Mouse (Mus musculus): ENCODE data around the gene Inpp4a. TPM values are rescaled to one million over a fixed set of nuclear protein-coding genes. Genes with fewer than 3 reads are reported as not detected.

The Inpp4a gene
- polyA plus RNA-seq, 1 experiment from 2014 or later: 12.8 TPM

DNA sequence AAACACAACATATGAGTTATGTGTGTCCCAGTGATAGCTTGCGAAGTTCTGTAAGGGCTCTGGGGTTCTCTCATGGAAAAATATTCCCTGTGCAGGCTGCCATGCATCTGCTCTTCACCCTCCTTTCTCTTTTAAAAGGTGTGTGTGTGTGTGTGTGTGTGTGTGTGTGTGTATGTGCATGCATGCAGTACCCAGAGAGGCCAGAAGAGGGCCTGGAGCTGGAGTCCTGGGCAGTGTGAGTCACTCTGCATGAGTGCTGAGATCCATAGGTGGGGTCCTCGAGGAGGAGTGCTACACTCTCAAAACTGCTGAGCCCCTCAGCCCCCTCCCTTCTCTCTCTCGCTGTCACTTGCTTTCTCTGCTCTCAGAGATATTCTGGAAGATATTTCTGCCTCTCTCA, 29.5 kb downstream of the Inpp4a start:
- H3K27ac ChIP-seq: no peak overlapping the region
- H3K4me2 ChIP-seq (replicated peaks): no peak overlapping the region
- no peaks in the 10 kb centered on the region for H3K36me3 ChIP-seq
- 75% methylated on average over 3 of the region's 3 CpGs for WGBS
- H3K4me3 ChIP-seq (replicated peaks): no peak overlapping the region
- H3K27me3 ChIP-seq (replicated peaks): no peaks in the 10 kb centered on the region
- no peaks in the 10 kb centered on the region for H3K9me3 ChIP-seq
- ATAC-seq: no peak
- 0 out of 2 replicates have a peak, but pooled peaks cover 4% of the 10 kb centered on the region for H3K4me1 ChIP-seq (replicated peaks)
- H3K9ac ChIP-seq: no peak overlapping the region

DNA sequence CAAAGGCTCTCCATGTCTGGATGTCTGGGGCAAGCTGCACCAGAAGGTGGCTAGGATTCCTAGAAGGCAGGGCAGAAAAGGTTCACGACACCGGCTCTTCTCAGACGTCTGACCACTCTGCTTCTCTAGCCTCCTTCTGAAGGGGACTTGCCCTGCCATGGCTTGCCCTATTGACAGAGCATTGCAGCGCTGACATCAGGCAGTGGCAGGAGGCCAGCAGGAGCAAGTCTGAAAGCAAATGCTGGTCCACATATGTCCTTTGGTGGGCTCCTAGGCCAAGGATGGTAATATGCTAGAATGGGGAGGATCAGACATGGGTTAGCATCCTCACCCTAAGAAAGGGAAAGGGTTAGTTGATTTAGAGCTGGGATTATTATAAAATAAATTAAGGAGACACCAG, 30.2 kb downstream of the Inpp4a start:
- Histone ChIP-seq H3K4me3 (replicated peaks) (no peak overlapping the region), H3K27ac (no peak overlapping the region), H3K4me2 (replicated peaks) (no peak overlapping the region), H3K9ac (no peak overlapping the region), H3K36me3 (no peaks in the 10 kb centered on the region), H3K9me3 (no peaks in the 10 kb centered on the region), H3K4me1 (replicated peaks) (no peaks in the 10 kb centered on the region), H3K27me3 (replicated peaks) (no peaks in the 10 kb centered on the region)
- 90% methylated on average over 4 of the region's 4 CpGs for WGBS
- no peak for ATAC-seq

- 68% methylated on average over 3 of the region's 3 CpGs for WGBS
- H3K9me3 ChIP-seq: no peaks in the 10 kb centered on the region
- no peak overlapping the region for H3K4me2 ChIP-seq (replicated peaks)
- ATAC-seq: no peak
- H3K27me3 ChIP-seq (replicated peaks): no peaks in the 10 kb centered on the region
- no peaks in the 10 kb centered on the region for H3K4me1 ChIP-seq (replicated peaks)
- H3K36me3 ChIP-seq: no peaks in the 10 kb centered on the region
- no peak overlapping the region for H3K9ac ChIP-seq
- no peak overlapping the region for H3K27ac ChIP-seq
- no peak overlapping the region for H3K4me3 ChIP-seq (replicated peaks)
Measured at GRCm38 (mm10) chr1:37332756-37333155, 33.1 kb downstream of the Inpp4a start.

- H3K4me2 ChIP-seq (replicated peaks): no peak overlapping the region
- H3K9ac ChIP-seq: no peak overlapping the region
- ATAC-seq: peak; percentile 69
- no peaks in the 10 kb centered on the region for H3K9me3 ChIP-seq
- no peaks in the 10 kb centered on the region for H3K27me3 ChIP-seq (replicated peaks)
- no peaks in the 10 kb centered on the region for H3K4me1 ChIP-seq (replicated peaks)
- 75% methylated on average over 4 of the region's 4 CpGs for WGBS
- H3K36me3 ChIP-seq: no peaks in the 10 kb centered on the region
- H3K27ac ChIP-seq: no peak overlapping the region
- no peak overlapping the region for H3K4me3 ChIP-seq (replicated peaks)
Measured at GRCm38 (mm10) chr1:37333741-37334440, 34.2 kb downstream of the Inpp4a start.

DNA sequence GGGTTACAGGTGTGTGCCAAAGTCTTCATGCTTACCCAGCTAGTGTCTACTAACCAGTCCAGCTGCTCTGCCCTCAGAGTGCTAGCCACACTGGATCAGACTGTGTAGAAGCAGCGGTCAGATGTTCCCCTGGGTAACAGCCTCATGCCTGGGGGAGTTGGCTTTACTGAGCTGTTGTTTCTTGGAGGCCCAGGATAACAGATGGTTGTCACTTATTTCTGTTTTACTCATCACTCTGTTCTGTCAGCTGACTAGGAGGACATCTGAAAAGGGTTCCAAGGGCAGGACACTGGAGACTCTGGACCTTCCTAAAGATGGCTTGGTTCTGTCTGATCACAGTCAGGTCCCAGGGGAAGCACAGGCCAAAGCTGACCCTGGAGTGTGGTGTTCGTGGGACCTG, 36.4 kb downstream of the Inpp4a start:
- no peaks in the 10 kb centered on the region for H3K4me1 ChIP-seq (replicated peaks)
- 88% methylated on average over 2 of the region's 2 CpGs for WGBS
- ATAC-seq: no peak
- no peak overlapping the region for H3K4me2 ChIP-seq (replicated peaks)
- no peaks in the 10 kb centered on the region for H3K36me3 ChIP-seq
- no peaks in the 10 kb centered on the region for H3K27me3 ChIP-seq (replicated peaks)
- no peak overlapping the region for H3K27ac ChIP-seq
- no peak overlapping the region for H3K9ac ChIP-seq
- H3K4me3 ChIP-seq (replicated peaks): no peak overlapping the region
- no peaks in the 10 kb centered on the region for H3K9me3 ChIP-seq

- H3K27ac ChIP-seq: no peak overlapping the region
- WGBS: 60% methylated on average over 2 of the region's 2 CpGs
Measured at GRCm38 (mm10) chr1:37336794-37337193, 37.1 kb downstream of the Inpp4a start.

GRCm38 (mm10) chr1:37337273-37337672, 37.6 kb downstream of the Inpp4a start:
- no peak overlapping the region for H3K4me2 ChIP-seq (replicated peaks)
- H3K9me3 ChIP-seq: no peaks in the 10 kb centered on the region
- no peaks in the 10 kb centered on the region for H3K27me3 ChIP-seq (replicated peaks)
- H3K4me3 ChIP-seq (replicated peaks): no peak overlapping the region
- no peak for ATAC-seq
- no peaks in the 10 kb centered on the region for H3K36me3 ChIP-seq
- no peak overlapping the region for H3K27ac ChIP-seq
- 71% methylated on average over 9 of the region's 9 CpGs for WGBS
- 0 out of 2 replicates have a peak, but pooled peaks cover 3% of the 10 kb centered on the region for H3K4me1 ChIP-seq (replicated peaks)
- no peak overlapping the region for H3K9ac ChIP-seq

More at GRCm38 (mm10) chr1:37336794-37337193, 37.1 kb downstream of the Inpp4a start:
- Histone ChIP-seq H3K36me3 (no peaks in the 10 kb centered on the region), H3K27me3 (replicated peaks) (no peaks in the 10 kb centered on the region), H3K9me3 (no peaks in the 10 kb centered on the region), H3K9ac (no peak overlapping the region), H3K4me3 (replicated peaks) (no peak overlapping the region), H3K4me2 (replicated peaks) (no peak overlapping the region), H3K4me1 (replicated peaks) (0 out of 2 replicates have a peak, but pooled peaks cover 3% of the 10 kb centered on the region)
- ATAC-seq: no peak

GRCm38 (mm10) chr1:37339144-37339543, 39.5 kb downstream of the Inpp4a start:
- no peak overlapping the region for H3K9ac ChIP-seq
- no peak for ATAC-seq
- H3K9me3 ChIP-seq: no peaks in the 10 kb centered on the region
- no peak overlapping the region for H3K4me3 ChIP-seq (replicated peaks)
- H3K36me3 ChIP-seq: no peaks in the 10 kb centered on the region
- H3K4me1 ChIP-seq (replicated peaks): 0 out of 2 replicates have a peak, but pooled peaks cover 3% of the 10 kb centered on the region
- H3K27me3 ChIP-seq (replicated peaks): no peaks in the 10 kb centered on the region
- WGBS: 93% methylated on average over 8 of the region's 8 CpGs
- no peak overlapping the region for H3K27ac ChIP-seq
- H3K4me2 ChIP-seq (replicated peaks): no peak overlapping the region

GRCm38 (mm10) chr1:37341347-37341746, 41.7 kb downstream of the Inpp4a start:
- Histone ChIP-seq H3K4me2 (replicated peaks) (no peak overlapping the region), H3K4me3 (replicated peaks) (no peak overlapping the region), H3K9ac (no peak overlapping the region), H3K4me1 (replicated peaks) (0 out of 2 replicates have a peak, but pooled peaks cover 3% of the 10 kb centered on the region), H3K36me3 (no peaks in the 10 kb centered on the region), H3K27me3 (replicated peaks) (no peaks in the 10 kb centered on the region), H3K27ac (no peak overlapping the region), H3K9me3 (no peaks in the 10 kb centered on the region)
- 71% methylated on average over 5 of the region's 5 CpGs for WGBS
- ATAC-seq: peak; percentile 59; the same call in 1 of the 2 replicates

- no peak overlapping the region for H3K4me2 ChIP-seq (replicated peaks)
- H3K36me3 ChIP-seq: no peaks in the 10 kb centered on the region
- 60% methylated on average over 4 of the region's 4 CpGs for WGBS
- no peaks in the 10 kb centered on the region for H3K9me3 ChIP-seq
- ATAC-seq: peak; percentile 53; the same call in 1 of the 2 replicates
- H3K9ac ChIP-seq: no peak overlapping the region
- H3K4me1 ChIP-seq (replicated peaks): 0 out of 2 replicates have a peak, but pooled peaks cover 3% of the 10 kb centered on the region
- H3K27ac ChIP-seq: no peak overlapping the region
- no peak overlapping the region for H3K4me3 ChIP-seq (replicated peaks)
- no peaks in the 10 kb centered on the region for H3K27me3 ChIP-seq (replicated peaks)
Measured at GRCm38 (mm10) chr1:37341914-37342313, 42.2 kb downstream of the Inpp4a start.

- H3K27me3 ChIP-seq (replicated peaks): no peaks in the 10 kb centered on the region
- H3K27ac ChIP-seq: no peak overlapping the region
- 95% methylated on average over 8 of the region's 8 CpGs for WGBS
- no peak overlapping the region for H3K4me2 ChIP-seq (replicated peaks)
- no peaks in the 10 kb centered on the region for H3K9me3 ChIP-seq
- no peak overlapping the region for H3K4me3 ChIP-seq (replicated peaks)
- H3K9ac ChIP-seq: no peak overlapping the region
- 0 out of 2 replicates have a peak, but pooled peaks cover 3% of the 10 kb centered on the region for H3K4me1 ChIP-seq (replicated peaks)
- ATAC-seq: no peak
- no peaks in the 10 kb centered on the region for H3K36me3 ChIP-seq
Measured at GRCm38 (mm10) chr1:37342524-37342923, 42.9 kb downstream of the Inpp4a start.

DNA sequence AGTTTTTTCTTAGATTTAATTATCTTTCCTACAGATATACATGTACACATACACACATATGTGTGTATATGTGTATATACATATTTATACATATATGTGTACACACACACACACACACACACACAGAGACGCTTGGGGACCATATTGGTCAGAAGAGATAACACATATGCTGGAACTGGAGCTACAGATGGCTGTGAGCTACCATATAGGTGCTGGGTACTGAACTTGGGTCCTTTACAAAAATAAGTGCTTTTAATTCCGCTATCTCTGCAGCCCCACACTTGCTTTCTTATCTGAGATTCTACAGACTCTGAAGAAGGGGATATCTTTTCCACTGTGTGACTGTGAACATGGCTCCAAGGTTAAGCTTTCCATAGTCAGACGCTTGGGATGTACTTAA, 43.6 kb downstream of the Inpp4a start:
- Histone ChIP-seq H3K4me2 (replicated peaks) (no peak overlapping the region), H3K4me1 (replicated peaks) (0 out of 2 replicates have a peak, but pooled peaks cover 3% of the 10 kb centered on the region), H3K4me3 (replicated peaks) (no peak overlapping the region), H3K27me3 (replicated peaks) (no peaks in the 10 kb centered on the region), H3K9me3 (no peaks in the 10 kb centered on the region), H3K27ac (no peak overlapping the region), H3K36me3 (no peaks in the 10 kb centered on the region), H3K9ac (no peak overlapping the region)
- ATAC-seq: no peak
- 90% methylated on average over 3 of the region's 3 CpGs for WGBS
